Mouse (Mus musculus) brain, embryonic 14.5 days (tissue): Measurements from ENCODE around the gene Etfa.

Experiments used
- CTCF ChIP-seq: fragments of 200-500 bp; IDR thresholded peaks from 2 replicates; pipeline ENCODE4 v1.5.1; 2012; ENCODE audit warnings: inconsistent platforms, mild to moderate bottlenecking, moderate library complexity, borderline replicate concordance; ENCODE audit not compliant: insufficient read depth, insufficient read length; ENCODE audit errors: extremely low read depth
- POLR2A ChIP-seq: fragments of 200-500 bp; IDR thresholded peaks from 2 replicates; pipeline ENCODE4 v1.6.1; 2012; ENCODE audit warnings: mild to moderate bottlenecking, inconsistent platforms, borderline replicate concordance; ENCODE audit not compliant: poor library complexity, insufficient read depth, insufficient read length, severe bottlenecking; ENCODE audit errors: extremely low read depth

DNA sequence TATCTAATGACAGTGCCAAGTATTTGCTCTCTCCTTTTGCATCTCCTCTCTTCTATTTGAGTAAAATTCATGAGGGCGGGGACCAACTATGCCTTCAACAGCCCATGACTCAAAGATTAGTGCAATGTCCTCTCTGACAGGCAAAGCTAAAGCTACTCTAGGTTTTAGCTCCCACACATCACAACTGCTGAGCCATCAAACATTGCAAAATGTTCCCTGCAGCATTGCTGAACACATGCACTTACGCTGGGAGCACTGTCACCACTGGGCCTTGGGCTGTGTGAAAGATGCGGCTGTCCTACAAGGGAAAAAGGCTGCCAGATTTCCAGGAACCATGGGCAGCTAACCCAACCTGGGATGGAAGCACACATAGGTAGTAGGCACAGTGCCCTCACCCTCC lies 60.6 kb downstream of the Etfa start:
- TF ChIP-seq POLR2A: no peak
- no peak for TF ChIP-seq CTCF
